Mouse (Mus musculus): ENCODE results near the gene Spag16. TPM values are rescaled to one million over a fixed set of nuclear protein-coding genes. Genes with fewer than 3 reads are reported as not detected.

Spag16 gene
- total RNA-seq, 2 experiments from 2014 or later, result 1.2 to 1.9 TPM

DNA sequence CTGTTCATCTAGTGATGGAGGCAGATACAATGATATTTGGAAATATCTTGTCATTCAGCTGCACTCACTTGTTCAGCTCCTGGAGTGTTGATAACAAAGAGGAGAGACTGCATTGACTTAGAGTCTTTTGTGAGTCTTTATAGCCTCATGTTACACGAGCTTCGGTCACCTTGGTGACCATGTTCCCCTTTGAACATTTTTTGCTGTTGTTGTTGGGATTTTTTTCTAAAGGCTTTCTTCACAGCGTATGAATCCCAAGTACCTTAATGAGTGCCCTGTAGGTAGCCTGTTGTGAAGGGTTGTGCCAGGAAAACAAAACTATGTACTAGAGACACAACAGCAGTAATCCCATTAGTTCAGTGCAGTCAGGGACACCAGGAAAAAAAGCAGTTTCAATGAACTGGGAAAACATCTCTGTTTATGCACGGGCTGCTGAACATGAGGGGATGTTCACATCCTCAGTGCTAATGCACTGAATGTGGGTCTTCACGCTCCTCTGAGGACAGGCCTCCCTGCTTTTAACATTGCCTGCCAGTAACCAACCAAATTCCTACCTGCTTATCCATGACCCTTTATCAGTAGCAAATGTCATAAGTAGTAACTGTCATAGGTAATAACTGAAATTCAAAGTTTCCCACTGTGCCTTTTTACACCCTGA is 798.2 kb downstream of the Spag16 start:
- no peak overlapping the region for H3K27ac ChIP-seq
- TF ChIP-seq CTCF (IDR thresholded peaks at IDR 0.05), result no peak
- intact Hi-C loops (cut with DNase I), result no loop called here
- no peak overlapping the region for H3K4me3 ChIP-seq
- no peak for DNase-seq (ENCODE audit: extremely low spot score in 1 of 2, low spot score in 2 of 2)

DNA sequence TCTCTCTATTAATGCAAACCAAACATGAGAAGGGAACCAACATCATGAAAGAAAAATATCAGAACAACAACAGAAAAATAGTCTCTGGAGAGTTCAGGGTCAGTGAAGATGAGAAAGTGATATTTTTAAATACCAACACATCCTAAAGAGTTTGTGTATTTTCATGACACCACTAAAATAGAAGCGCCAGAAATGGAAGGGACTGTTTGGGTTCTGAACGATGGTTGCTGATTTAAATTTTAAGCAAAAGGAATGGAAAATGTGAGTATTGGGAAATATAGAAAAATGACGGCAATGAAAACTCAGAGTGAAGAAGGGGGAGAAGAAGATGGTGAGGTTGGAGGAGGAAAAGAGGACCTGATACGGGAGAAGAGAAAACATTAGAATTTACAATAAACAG is 825.9 kb downstream of the Spag16 start:
- Histone ChIP-seq H3K27ac (no peak overlapping the region), H3K4me3 (no peak overlapping the region)
- intact Hi-C loops (cut with DNase I), result no loop called here
- no peak for DNase-seq (ENCODE audit: extremely low spot score in 1 of 2, low spot score in 2 of 2)
- TF ChIP-seq CTCF (IDR thresholded peaks at IDR 0.05), result no peak

DNA sequence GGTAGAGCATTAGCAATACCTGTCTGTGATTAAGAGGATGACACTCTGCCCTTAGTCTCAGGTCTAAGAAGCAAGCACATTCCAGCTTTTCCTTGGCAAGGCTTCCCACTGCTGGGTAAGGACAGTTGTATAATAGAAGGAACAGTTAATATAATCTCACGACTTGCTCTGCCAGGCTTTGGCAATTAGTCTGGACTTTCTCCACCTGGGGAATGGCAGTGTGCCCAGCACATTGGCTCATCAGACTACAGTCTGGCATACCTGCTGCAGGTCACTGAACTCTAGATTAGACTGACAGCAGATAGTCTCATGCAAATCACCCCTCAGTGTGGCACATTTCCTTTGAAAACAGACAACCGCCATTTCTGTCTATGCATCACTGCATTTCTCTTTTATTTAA is 865.8 kb downstream of the Spag16 start:
- intact Hi-C loops (cut with DNase I), result no loop called here
- Histone ChIP-seq H3K27ac (no peak overlapping the region), H3K4me3 (no peak overlapping the region)
- DNase-seq (ENCODE audit: extremely low spot score in 1 of 2, low spot score in 2 of 2), result no peak
- no peak for TF ChIP-seq CTCF (IDR thresholded peaks at IDR 0.05)

DNA sequence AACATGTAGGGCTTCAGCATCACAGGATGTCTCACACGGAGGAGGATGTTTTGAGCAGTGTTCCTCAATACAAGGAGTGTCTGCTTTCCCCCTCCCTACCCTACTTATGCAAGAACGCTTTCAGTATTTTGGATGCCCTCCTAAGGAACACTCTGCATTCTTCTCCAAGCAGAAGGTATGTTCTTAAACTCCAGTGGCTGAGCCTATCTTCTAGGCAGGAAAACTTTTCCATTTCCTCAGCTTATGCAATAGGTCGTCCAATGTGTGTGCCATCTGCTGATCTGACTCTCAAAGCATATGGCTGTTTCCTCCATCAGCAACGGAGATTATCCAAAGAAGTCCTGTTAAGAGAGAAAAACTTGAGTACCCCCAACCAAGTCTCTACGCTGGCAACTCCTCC is 873.5 kb downstream of the Spag16 start:
- Histone ChIP-seq H3K27ac (no peak overlapping the region), H3K4me3 (no peak overlapping the region)
- intact Hi-C loops (cut with DNase I), result no loop called here
- DNase-seq (ENCODE audit: extremely low spot score in 1 of 2, low spot score in 2 of 2), result no peak
- TF ChIP-seq CTCF (IDR thresholded peaks at IDR 0.05), result no peak

DNA sequence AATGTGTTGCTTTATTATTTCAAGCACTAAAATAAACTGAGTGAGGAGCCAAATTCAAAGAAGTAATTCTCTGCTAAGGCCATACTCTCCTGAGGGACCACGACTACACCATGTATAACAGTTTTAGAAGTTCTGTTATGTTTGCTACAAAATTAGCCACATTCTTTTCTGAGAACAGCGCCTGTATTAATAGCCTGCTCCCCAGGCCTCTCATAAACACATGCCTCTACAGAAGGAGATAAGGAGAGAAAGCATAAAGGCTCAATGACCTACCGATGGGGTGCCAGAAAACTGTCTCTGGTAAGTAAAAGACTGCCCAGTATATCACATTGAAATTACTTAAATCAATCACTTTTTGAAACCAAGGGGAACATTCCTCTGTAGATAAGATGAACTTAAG is 877.2 kb downstream of the Spag16 start:
- no peak for DNase-seq (ENCODE audit: extremely low spot score in 1 of 2, low spot score in 2 of 2)
- Histone ChIP-seq H3K27ac (no peak overlapping the region), H3K4me3 (no peak overlapping the region)
- intact Hi-C loops (cut with DNase I), result no loop called here
- TF ChIP-seq CTCF (IDR thresholded peaks at IDR 0.05), result no peak

DNA sequence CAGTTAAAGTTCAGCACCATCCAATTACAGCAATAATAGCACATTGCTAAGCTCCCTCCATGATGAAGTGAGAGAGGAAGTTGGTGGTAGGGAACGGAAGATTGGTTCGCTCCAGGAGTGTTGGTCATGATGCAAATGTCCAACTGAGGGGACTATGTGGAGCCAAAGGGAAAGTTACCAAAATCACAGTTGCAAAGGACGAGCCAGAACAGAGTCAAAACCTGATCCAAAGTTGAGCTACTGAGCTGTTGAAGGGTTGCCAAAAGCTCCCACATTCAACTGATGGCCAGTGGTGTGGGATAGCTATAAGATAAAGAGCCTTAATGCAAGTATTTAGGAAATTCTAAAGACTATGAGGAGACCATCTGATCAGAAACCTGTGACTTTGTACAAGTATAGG is 879.1 kb downstream of the Spag16 start:
- no peak for DNase-seq (ENCODE audit: extremely low spot score in 1 of 2, low spot score in 2 of 2)
- H3K27ac ChIP-seq, result no peak overlapping the region
- H3K4me3 ChIP-seq, result no peak overlapping the region
- intact Hi-C loops (cut with DNase I), result no loop called here
- TF ChIP-seq CTCF (IDR thresholded peaks at IDR 0.05), result no peak

DNA sequence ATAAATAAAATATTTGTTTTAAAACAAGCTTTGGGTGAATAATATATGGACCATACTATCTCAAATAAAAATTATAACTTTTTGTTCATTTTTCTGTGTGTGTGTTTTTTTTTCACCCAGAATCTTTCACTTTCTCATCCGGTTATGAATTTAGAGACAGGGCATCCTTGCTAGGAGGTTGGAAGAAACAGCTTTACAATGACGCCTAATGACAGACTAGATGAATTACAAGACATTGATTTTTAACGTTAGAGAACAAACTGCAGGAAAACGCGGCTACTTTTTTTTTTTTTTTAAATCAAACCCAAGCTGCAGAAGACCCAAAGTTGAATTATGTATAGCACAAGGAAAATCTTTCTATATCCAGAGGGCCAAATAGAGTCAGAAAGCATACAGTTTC is 898.3 kb downstream of the Spag16 start:
- DNase-seq (ENCODE audit: extremely low spot score in 1 of 2, low spot score in 2 of 2), result no peak
- intact Hi-C loops (cut with DNase I), result loop anchor here (5.0 to 10.0 kb wide), 2 partner anchors 450 to 933 kb away; no protein-coding TSS in a partner anchor
- Histone ChIP-seq H3K27ac (peak overlapping the region; percentile 51; the same call in 1 of the 2 replicates), H3K4me3 (peak overlapping the region; percentile 49)
- peak; percentile 8; the same call in 1 of the 2 replicates for TF ChIP-seq CTCF (IDR thresholded peaks at IDR 0.05)

DNA sequence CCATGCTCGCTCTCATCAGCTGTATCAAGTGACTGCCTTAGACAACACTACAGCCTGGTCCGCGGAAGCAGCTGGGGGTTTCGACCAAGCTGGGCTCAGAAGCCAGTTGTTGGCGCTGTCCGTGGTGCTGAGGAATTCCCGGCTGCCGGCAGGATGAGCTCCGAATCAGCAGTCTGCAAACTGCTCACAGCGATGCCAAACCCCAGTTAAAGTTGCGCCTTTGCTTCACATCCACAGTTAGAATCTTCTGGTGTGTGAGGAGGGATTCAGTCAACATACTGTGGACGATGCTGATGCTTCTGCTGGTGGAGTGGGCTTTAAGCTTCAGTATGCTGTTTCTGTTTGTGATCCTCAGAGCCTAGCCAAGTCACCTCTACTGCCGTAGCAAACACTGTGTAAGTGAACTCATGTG is 898.9 kb downstream of the Spag16 start, which contains the start of gene Vwc2l:
TSS of gene Vwc2l (plus strand) at position 61 of the 412 bp plus-strand sequence.
- DNase-seq (ENCODE audit: extremely low spot score in 1 of 2, low spot score in 2 of 2), result peak; percentile 50 to 52
- intact Hi-C loops (cut with DNase I), result loop anchor here (5.0 to 10.0 kb wide), 2 partner anchors 451 to 933 kb away; no protein-coding TSS in a partner anchor
- peak within 1 kb of the TSS; percentile 51 for H3K27ac ChIP-seq
- no peak for TF ChIP-seq CTCF (IDR thresholded peaks at IDR 0.05)
- H3K4me3 ChIP-seq, result peak within 1 kb of the TSS; percentile 49

Other genes with a start within 250 kb of the Spag16 start
- 1 to 10 TPM; 3.7 to 4.8 TPM for gene Ikzf2, start 139.7 kb upstream of the Spag16 start, total RNA-seq (2021)